Mouse (Mus musculus): ENCODE measurements at regions not wholly inside any gene's neighbourhood (a gene's known extent, or its start where the extent isn't known, plus 50 kb on each side); places are given as distances from the start of the nearest gene placed in this dataset.
A peak's percentile ranks its signal among the peaks of the same experiment; 100 is the strongest.

- DNase-seq (ENCODE audit: low spot score), result no peak
Measured at GRCm38 (mm10) chr13:90293697-90294647, 204.6 kb upstream of the Xrcc4 start.

- DNase-seq (ENCODE audit: low spot score), result no peak
Measured at GRCm38 (mm10) chr13:90292905-90293304, 203.5 kb upstream of the Xrcc4 start.

GRCm38 (mm10) chr13:90292124-90292523 is 202.7 kb upstream of the Xrcc4 start:
- no peak for DNase-seq (ENCODE audit: low spot score)

GRCm38 (mm10) chr13:90280976-90281375 is 191.6 kb upstream of the Xrcc4 start:
- no peak for DNase-seq (ENCODE audit: low spot score)

- DNase-seq (ENCODE audit: low spot score), result no peak
Measured at GRCm38 (mm10) chr13:90279786-90280382, 190.5 kb upstream of the Xrcc4 start.

GRCm38 (mm10) chr13:90279355-90279754 is 189.9 kb upstream of the Xrcc4 start:
- peak; percentile 5 for DNase-seq (ENCODE audit: low spot score)

GRCm38 (mm10) chr13:90259071-90259742 is 169.8 kb upstream of the Xrcc4 start:
- no peak for DNase-seq (ENCODE audit: low spot score)

- DNase-seq (ENCODE audit: low spot score), result no peak
Measured at GRCm38 (mm10) chr13:90252981-90253380, 163.6 kb upstream of the Xrcc4 start.

GRCm38 (mm10) chr13:90245997-90246765 is 156.8 kb upstream of the Xrcc4 start:
- DNase-seq (ENCODE audit: low spot score), result no peak

GRCm38 (mm10) chr13:90238331-90238730 is 148.9 kb upstream of the Xrcc4 start:
- no peak for DNase-seq (ENCODE audit: low spot score)

- no peak for DNase-seq (ENCODE audit: low spot score)
Measured at GRCm38 (mm10) chr13:90233986-90234385, 144.6 kb upstream of the Xrcc4 start.

- no peak for DNase-seq (ENCODE audit: low spot score)
Measured at GRCm38 (mm10) chr13:90233561-90233960, 144.2 kb upstream of the Xrcc4 start.

GRCm38 (mm10) chr13:90229106-90229505 is 139.7 kb upstream of the Xrcc4 start:
- no peak for DNase-seq (ENCODE audit: low spot score)

GRCm38 (mm10) chr13:90226212-90226611 is 136.8 kb upstream of the Xrcc4 start:
- DNase-seq (ENCODE audit: low spot score), result no peak

- DNase-seq (ENCODE audit: low spot score), result no peak
Measured at GRCm38 (mm10) chr13:90212390-90212789, 123.0 kb upstream of the Xrcc4 start.

- no peak for DNase-seq (ENCODE audit: low spot score)
Measured at GRCm38 (mm10) chr13:90207875-90208274, 118.5 kb upstream of the Xrcc4 start.
